Mouse (Mus musculus) cortical plate, adult 2 months (tissue): ENCODE data around the gene Rbm20. TPM values are rescaled to one million over a fixed set of nuclear protein-coding genes. Genes with fewer than 3 reads are reported as not detected.
A peak's percentile ranks its signal among the peaks of the same experiment; 100 is the strongest.

ENCODE experiments used
- H3K27ac ChIP-seq: fragments of 200-500 bp; 2 replicates; pipeline ENCODE4 v1.5.1; 2012; ENCODE audit warnings: low read length, control low read depth, inconsistent platforms; ENCODE audit not compliant: insufficient read depth
- H3K4me1 ChIP-seq: fragments of 200-500 bp; 2 replicates; pipeline ENCODE4 v1.6.1; 2011; ENCODE audit warnings: low read length; ENCODE audit not compliant: control insufficient read depth, insufficient read depth
- H3K4me3 ChIP-seq: fragments of 200-500 bp; 2 replicates; pipeline ENCODE4 v1.5.1; 2011; ENCODE audit warnings: mild to moderate bottlenecking, low read length, control low read depth; ENCODE audit not compliant: insufficient read depth
- CTCF ChIP-seq: fragments of 200-500 bp; IDR thresholded peaks from 2 replicates; pipeline ENCODE4 v1.5.1; 2011; ENCODE audit warnings: mild to moderate bottlenecking, control low read depth, low read length; ENCODE audit not compliant: insufficient read depth; ENCODE audit errors: extremely low read depth
- POLR2A ChIP-seq: fragments of 200-500 bp; IDR thresholded peaks from 2 replicates; pipeline ENCODE4 v1.6.1; 2011; ENCODE audit warnings: mild to moderate bottlenecking, low read length, control low read depth; ENCODE audit not compliant: insufficient read depth; ENCODE audit errors: extremely low read depth
- polyA plus RNA-seq: library from polyadenylated mRNA; depleted of rRNA; stranded (reverse); fragments of >200 nt; gene quantifications from 2 replicates; pipeline ENCODE4 v1.2.3, GENCODE M21; 2012

Rbm20 gene
- polyA plus RNA-seq, 1 experiment, result 2.8 TPM

GRCm38 (mm10) chr19:53729919-53730318, 52.8 kb downstream of the Rbm20 start:
- no peaks in the 10 kb centered on the region for H3K4me1 ChIP-seq
- H3K4me3 ChIP-seq, result no peak overlapping the region
- TF ChIP-seq POLR2A (no peak), CTCF (no peak)
- H3K27ac ChIP-seq, result no peak overlapping the region

- Histone ChIP-seq H3K4me3 (no peak overlapping the region), H3K4me1 (no peaks in the 10 kb centered on the region), H3K27ac (no peak overlapping the region)
- TF ChIP-seq CTCF (no peak), POLR2A (no peak)
Measured at GRCm38 (mm10) chr19:53731761-53732201, 54.7 kb downstream of the Rbm20 start.

GRCm38 (mm10) chr19:53734845-53735244, 57.7 kb downstream of the Rbm20 start:
- TF ChIP-seq POLR2A (no peak), CTCF (0 out of 2 replicates have a peak, but pooled peaks have one; percentile 25)
- H3K27ac ChIP-seq, result no peak overlapping the region
- H3K4me3 ChIP-seq, result no peak overlapping the region
- no peaks in the 10 kb centered on the region for H3K4me1 ChIP-seq

- no peaks in the 10 kb centered on the region for H3K4me1 ChIP-seq
- no peak for TF ChIP-seq CTCF
- no peak for TF ChIP-seq POLR2A
Measured at GRCm38 (mm10) chr19:53738701-53739131, 61.6 kb downstream of the Rbm20 start.

GRCm38 (mm10) chr19:53739570-53740266, 62.6 kb downstream of the Rbm20 start:
- no peak for TF ChIP-seq CTCF
- TF ChIP-seq POLR2A, result no peak

More at GRCm38 (mm10) chr19:53738701-53739131, 61.6 kb downstream of the Rbm20 start:
- H3K4me3 ChIP-seq, result no peak overlapping the region
- H3K27ac ChIP-seq, result no peak overlapping the region

GRCm38 (mm10) chr19:53740750-53741380, 63.8 kb downstream of the Rbm20 start:
- no peak for TF ChIP-seq POLR2A
- no peak for TF ChIP-seq CTCF
- H3K4me3 ChIP-seq, result no peak overlapping the region
- no peak overlapping the region for H3K27ac ChIP-seq
- H3K4me1 ChIP-seq, result no peaks in the 10 kb centered on the region

More at GRCm38 (mm10) chr19:53739570-53740266, 62.6 kb downstream of the Rbm20 start:
- H3K27ac ChIP-seq, result no peak overlapping the region
- H3K4me3 ChIP-seq, result no peak overlapping the region
- no peaks in the 10 kb centered on the region for H3K4me1 ChIP-seq

GRCm38 (mm10) chr19:53741902-53742301, 64.8 kb downstream of the Rbm20 start:
- no peak overlapping the region for H3K27ac ChIP-seq
- no peak for TF ChIP-seq CTCF
- no peak for TF ChIP-seq POLR2A
- H3K4me3 ChIP-seq, result no peak overlapping the region
- H3K4me1 ChIP-seq, result no peaks in the 10 kb centered on the region

GRCm38 (mm10) chr19:53745354-53745753, 68.2 kb downstream of the Rbm20 start:
- Histone ChIP-seq H3K27ac (no peak overlapping the region), H3K4me1 (no peaks in the 10 kb centered on the region), H3K4me3 (no peak overlapping the region)
- no peak for TF ChIP-seq POLR2A
- no peak for TF ChIP-seq CTCF

GRCm38 (mm10) chr19:53746116-53746515, 69.0 kb downstream of the Rbm20 start:
- no peak overlapping the region for H3K27ac ChIP-seq
- H3K4me1 ChIP-seq, result no peaks in the 10 kb centered on the region
- TF ChIP-seq POLR2A (no peak), CTCF (no peak)
- H3K4me3 ChIP-seq, result no peak overlapping the region
